Mouse (Mus musculus): ENCODE data around the gene Rgs5. TPM values are rescaled to one million over a fixed set of nuclear protein-coding genes. Genes with fewer than 3 reads are reported as not detected.

Rgs5 gene
- 10.2 and 10.6 TPM in 2 replicates for polyA plus RNA-seq (2016; fragmentation: Nextera tagmentation; extraction: Ambion mirVana)

DNA sequence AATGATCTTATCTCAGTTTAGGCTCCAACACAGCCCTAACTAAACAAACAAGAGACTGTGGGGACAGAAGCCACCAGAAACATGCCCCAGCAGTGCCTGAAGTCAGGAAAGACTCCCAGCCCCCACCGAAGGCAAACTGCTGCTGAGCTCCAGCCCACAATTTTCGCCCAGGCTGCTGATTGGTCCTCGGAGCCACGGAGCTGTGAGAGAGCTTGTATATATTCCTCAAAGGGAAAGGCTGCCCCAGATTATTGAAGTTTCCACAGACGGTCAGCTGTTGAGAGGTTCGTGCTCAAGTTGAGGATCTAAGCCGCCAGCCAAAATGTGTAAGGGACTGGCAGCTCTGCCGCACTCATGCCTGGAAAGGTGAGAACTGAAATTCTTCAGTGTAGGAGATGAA, at the start of gene Rgs5:
Gene Rgs5, plus strand, starts transcription at position 246 of the 400 bp plus-strand sequence.
- Histone ChIP-seq H3K9ac (no peak within 1 kb of the TSS), H3K27ac (no peak within 1 kb of the TSS), H3K4me1 (no peaks in the 10 kb centered on the region), H3K36me3 (no peaks in the 10 kb centered on the region), H3K9me3 (no peaks in the 10 kb centered on the region), H3K4me2 (replicated peaks) (peak within 1 kb of the TSS; percentile 32), H3K4me3 (no peak within 1 kb of the TSS), H3K27me3 (replicated peaks) (no peaks in the 10 kb centered on the region)
- WGBS: 36% methylated on average over 8 of the region's 8 CpGs
- ATAC-seq (ENCODE audit: low FRiP score, low read depth): no peak

DNA sequence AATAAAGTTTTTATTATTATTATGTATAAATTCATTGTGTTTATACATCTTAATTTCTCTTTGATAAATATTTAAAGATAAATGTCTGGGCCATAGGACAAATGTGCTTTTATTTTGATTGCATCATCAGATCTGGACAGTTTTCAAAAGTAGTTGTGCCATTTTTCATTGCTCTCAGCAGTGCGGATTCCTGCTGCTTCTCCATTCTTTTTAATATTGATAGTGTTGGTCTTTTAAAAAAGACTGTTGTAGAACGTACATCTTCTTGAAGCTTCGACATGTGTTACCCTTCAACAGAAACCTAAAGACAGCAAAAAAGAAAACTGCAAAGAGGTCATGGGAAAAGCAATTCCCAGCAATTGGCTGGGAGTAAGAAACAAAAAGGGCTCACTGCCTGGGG, 49.1 kb upstream of the Rgs5 start:
- Histone ChIP-seq H3K4me1 (no peaks in the 10 kb centered on the region), H3K27ac (no peak overlapping the region), H3K36me3 (no peaks in the 10 kb centered on the region), H3K4me3 (no peak overlapping the region), H3K9me3 (no peaks in the 10 kb centered on the region), H3K4me2 (replicated peaks) (no peak overlapping the region), H3K9ac (no peak overlapping the region), H3K27me3 (replicated peaks) (no peaks in the 10 kb centered on the region)
- no peak for ATAC-seq (ENCODE audit: low FRiP score, low read depth)
- 29% methylated on average over 3 of the region's 3 CpGs for WGBS

DNA sequence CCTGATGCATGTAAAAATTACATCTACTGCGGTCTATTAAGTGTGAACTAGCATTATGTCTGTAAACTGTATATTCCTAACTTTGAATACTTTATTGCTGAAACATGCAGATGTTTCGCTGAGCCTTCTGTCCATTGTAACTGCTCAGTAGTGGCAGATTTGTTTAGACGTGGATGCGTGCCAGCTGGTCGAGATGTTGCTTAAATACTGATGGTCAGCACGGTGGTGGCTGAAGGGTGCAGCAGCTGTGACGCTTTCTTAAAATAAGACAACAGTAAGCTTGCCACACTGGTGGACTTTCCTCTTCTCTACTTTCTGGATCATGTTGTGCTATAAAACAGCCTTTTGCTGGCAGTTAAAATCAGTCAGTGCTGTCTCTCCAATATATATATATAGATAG, 25.6 kb upstream of the Rgs5 start:
- H3K36me3 ChIP-seq: no peaks in the 10 kb centered on the region
- H3K27ac ChIP-seq: no peak overlapping the region
- H3K27me3 ChIP-seq (replicated peaks): no peaks in the 10 kb centered on the region
- H3K4me1 ChIP-seq: no peaks in the 10 kb centered on the region
- no peak overlapping the region for H3K4me2 ChIP-seq (replicated peaks)
- no peak overlapping the region for H3K9ac ChIP-seq
- no peak for ATAC-seq (ENCODE audit: low FRiP score, low read depth)
- H3K4me3 ChIP-seq: no peak overlapping the region
- 82% methylated on average over 7 of the region's 7 CpGs for WGBS
- no peaks in the 10 kb centered on the region for H3K9me3 ChIP-seq

DNA sequence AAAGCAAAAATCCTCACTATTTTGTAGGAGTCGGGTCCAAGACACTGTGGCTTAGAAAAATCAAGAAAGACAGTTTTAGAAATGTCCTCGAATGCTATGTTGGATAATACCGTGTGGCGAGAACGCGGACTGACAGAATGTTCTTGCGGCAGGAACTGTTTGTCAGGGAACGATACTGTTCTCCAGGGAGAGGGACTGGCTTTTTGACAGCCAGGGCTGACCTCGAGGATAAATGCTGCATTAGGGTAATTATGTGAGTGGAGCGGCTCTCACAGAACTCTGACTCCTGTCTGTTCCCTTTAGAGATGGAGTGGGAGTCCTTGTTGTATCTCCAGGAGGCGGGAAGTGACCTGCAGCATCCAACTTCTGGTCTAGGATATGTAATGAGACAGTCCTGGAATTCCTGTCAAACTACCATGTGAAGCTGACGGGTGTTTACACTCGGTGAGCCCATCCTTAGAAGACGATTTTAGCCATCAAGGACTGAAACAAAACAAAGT, 18.0 kb upstream of the Rgs5 start:
- H3K27ac ChIP-seq: no peak overlapping the region
- no peaks in the 10 kb centered on the region for H3K27me3 ChIP-seq (replicated peaks)
- no peaks in the 10 kb centered on the region for H3K9me3 ChIP-seq
- no peak overlapping the region for H3K4me2 ChIP-seq (replicated peaks)
- H3K4me3 ChIP-seq: no peak overlapping the region
- no peaks in the 10 kb centered on the region for H3K4me1 ChIP-seq
- no peak for ATAC-seq (ENCODE audit: low FRiP score, low read depth)
- H3K36me3 ChIP-seq: no peaks in the 10 kb centered on the region
- H3K9ac ChIP-seq: no peak overlapping the region
- WGBS: 73% methylated on average over 14 of the region's 14 CpGs

DNA sequence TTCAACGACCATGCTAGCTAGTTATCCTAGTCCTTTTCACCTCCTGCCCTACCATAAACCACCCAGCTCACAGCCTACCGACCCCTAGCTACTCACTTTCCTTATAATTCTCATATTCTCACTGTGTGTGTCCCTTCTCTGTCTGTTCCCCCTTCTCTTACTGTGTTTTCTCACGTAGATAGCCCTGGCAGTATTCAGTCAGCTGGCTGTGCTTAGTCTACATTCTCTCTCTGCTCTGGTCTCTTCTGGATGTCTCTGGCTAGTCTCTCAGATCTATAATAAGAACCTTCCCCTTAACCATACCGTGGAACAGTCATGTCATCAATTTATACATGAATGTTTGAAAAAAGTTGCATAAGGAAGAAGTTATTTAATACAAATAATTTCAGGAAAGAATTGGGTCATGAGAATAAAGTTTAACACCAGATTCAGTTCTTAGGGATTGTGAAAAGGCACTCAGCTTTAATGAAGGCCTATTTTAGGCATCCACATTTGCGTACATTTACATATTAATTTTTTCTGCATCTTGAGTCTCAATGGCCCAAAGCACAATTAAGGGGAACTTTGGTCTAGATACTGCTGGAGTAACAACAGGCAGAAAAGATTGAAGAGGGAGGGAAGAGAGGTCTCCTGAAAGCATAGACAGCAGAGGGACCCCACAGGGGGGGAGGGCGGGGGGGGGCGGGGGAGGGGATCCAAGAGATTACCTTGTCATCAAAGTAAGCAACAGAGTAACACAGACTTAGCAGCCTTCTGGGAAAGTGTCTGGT, 10.2 kb upstream of the Rgs5 start:
- Histone ChIP-seq H3K4me1 (no peaks in the 10 kb centered on the region), H3K36me3 (no peaks in the 10 kb centered on the region), H3K27ac (no peak overlapping the region), H3K9ac (no peak overlapping the region), H3K27me3 (replicated peaks) (no peaks in the 10 kb centered on the region), H3K9me3 (no peaks in the 10 kb centered on the region), H3K4me2 (replicated peaks) (no peak overlapping the region), H3K4me3 (no peak overlapping the region)
- no peak for ATAC-seq (ENCODE audit: low FRiP score, low read depth)
- 79% methylated on average over 5 of the region's 7 CpGs for WGBS

DNA sequence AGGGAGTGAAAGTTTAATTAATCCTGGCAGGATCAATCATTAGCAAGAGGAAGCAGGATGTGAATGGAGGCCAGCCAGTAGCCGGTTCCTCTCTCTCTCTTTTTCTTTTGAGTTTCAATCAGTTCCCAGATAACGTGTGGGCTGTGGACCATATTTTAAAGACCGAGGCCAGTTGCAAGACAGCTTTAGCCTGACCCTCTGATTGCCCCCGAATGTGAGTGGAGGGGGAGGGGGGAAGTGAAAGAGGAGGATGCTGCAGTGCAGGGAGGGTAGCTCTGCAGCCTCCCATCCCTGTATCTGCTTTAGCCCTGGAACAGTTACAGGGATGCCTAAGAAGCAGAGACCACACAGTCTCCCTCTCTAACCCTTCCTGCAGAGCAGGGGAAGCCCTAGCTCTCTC, 4.2 kb downstream of the Rgs5 start:
- no peaks in the 10 kb centered on the region for H3K36me3 ChIP-seq
- ATAC-seq (ENCODE audit: low FRiP score, low read depth): no peak
- H3K27me3 ChIP-seq (replicated peaks): no peaks in the 10 kb centered on the region
- H3K4me1 ChIP-seq: no peaks in the 10 kb centered on the region
- 8% methylated on average over 4 of the region's 4 CpGs for WGBS
- no peak overlapping the region for H3K27ac ChIP-seq
- H3K4me2 ChIP-seq (replicated peaks): no peak overlapping the region
- H3K9me3 ChIP-seq: no peaks in the 10 kb centered on the region
- no peak overlapping the region for H3K4me3 ChIP-seq
- H3K9ac ChIP-seq: no peak overlapping the region

DNA sequence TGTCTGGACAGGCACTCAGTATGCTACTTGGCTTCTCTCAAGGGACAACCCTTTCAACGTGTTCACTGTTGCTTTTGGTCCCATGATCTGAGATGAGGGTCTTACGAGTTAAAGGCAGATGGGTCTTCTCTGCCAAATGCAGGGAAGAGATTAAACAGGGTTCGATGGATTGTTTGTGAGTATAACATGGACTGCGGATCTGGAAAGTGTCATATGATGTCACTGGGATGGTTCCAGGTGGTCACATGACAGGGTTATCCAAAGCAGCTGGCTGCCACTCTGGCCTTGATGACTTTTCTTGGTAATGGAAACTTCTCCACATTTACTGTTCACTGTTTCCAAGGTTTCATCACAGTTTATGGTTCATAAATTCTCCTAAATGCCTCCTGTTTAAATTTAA, 12.0 kb downstream of the Rgs5 start:
- ATAC-seq (ENCODE audit: low FRiP score, low read depth): no peak
- H3K4me3 ChIP-seq: no peak overlapping the region

DNA sequence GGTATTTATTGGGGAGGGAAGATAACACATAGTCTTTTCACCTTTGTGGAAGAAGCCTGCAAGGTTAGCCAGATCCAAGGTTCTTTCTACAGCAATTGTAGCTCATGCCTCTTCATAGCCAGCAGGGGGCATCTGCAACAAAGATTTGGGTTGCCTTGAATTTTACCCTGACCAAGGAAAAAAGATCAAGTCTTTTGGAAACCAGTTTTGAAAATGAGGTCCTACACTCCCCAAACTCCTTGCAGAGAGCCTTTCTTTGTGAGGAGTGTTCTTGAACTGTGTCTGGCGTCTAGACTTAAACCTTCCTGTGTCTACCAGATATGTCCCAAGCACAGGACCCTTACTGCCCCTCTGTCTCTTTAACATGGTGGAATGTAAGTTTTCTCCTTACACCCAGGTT, 15.4 kb downstream of the Rgs5 start:
- Histone ChIP-seq H3K4me1 (no peaks in the 10 kb centered on the region), H3K9ac (no peak overlapping the region), H3K4me2 (replicated peaks) (no peak overlapping the region), H3K36me3 (no peaks in the 10 kb centered on the region), H3K27me3 (replicated peaks) (no peaks in the 10 kb centered on the region), H3K9me3 (no peaks in the 10 kb centered on the region), H3K27ac (no peak overlapping the region), H3K4me3 (no peak overlapping the region)
- ATAC-seq (ENCODE audit: low FRiP score, low read depth): no peak
- WGBS: 48% methylated on average over 1 of the region's 1 CpGs

More for the DNA sequence above, 12.0 kb downstream of the Rgs5 start:
- no peak overlapping the region for H3K27ac ChIP-seq
- H3K4me1 ChIP-seq: no peaks in the 10 kb centered on the region
- H3K36me3 ChIP-seq: no peaks in the 10 kb centered on the region
- WGBS: 75% methylated on average over 4 of the region's 4 CpGs
- no peak overlapping the region for H3K9ac ChIP-seq
- no peaks in the 10 kb centered on the region for H3K9me3 ChIP-seq
- no peak overlapping the region for H3K4me2 ChIP-seq (replicated peaks)
- H3K27me3 ChIP-seq (replicated peaks): no peaks in the 10 kb centered on the region

DNA sequence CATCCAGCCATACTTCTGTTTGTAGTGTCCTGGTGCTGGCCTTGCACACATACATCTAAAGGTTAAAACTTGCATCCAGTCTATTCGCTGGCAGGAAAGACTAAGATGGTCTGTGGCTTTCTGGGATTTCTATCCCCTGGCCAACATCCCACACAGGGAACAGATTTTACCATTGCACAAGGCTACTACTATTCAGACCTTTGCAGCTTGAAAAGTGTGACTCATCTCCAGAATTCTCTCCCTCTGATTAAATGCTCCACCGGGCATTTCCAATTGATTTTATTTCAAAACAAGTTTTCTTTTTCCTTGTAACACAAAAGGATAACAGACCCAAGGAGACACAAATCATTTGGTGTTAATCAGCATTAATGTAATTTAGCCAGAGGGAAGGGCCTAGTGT, 16.5 kb downstream of the Rgs5 start:
- no peaks in the 10 kb centered on the region for H3K4me1 ChIP-seq
- H3K36me3 ChIP-seq: no peaks in the 10 kb centered on the region
- 86% methylated on average over 2 of the region's 2 CpGs for WGBS
- no peak for ATAC-seq (ENCODE audit: low FRiP score, low read depth)
- H3K4me3 ChIP-seq: no peak overlapping the region
- H3K27ac ChIP-seq: no peak overlapping the region
- H3K9ac ChIP-seq: no peak overlapping the region
- no peak overlapping the region for H3K4me2 ChIP-seq (replicated peaks)
- no peaks in the 10 kb centered on the region for H3K9me3 ChIP-seq
- no peaks in the 10 kb centered on the region for H3K27me3 ChIP-seq (replicated peaks)

DNA sequence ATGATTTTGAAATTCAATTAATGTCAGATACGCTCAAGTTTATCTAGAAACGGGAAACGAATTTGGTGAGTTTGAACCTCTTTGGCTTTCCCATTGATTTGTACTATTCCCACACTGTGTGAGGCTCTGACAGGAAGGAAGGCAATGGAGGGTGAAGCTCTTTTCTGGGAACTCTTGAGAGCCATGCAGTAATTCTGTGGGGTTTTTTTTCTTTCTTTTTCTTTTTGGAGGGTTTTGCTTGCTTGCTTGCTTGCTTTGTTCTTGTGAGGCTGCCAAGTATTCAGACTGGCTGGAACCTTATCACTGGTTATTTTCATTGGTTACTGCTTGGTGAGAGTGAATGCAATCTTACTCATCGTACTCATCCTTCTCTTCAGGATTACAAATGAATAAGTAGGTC, 17.0 kb downstream of the Rgs5 start:
- Histone ChIP-seq H3K27ac (no peak overlapping the region), H3K4me1 (no peaks in the 10 kb centered on the region), H3K4me2 (replicated peaks) (no peak overlapping the region), H3K27me3 (replicated peaks) (no peaks in the 10 kb centered on the region), H3K9ac (no peak overlapping the region), H3K36me3 (no peaks in the 10 kb centered on the region), H3K4me3 (no peak overlapping the region), H3K9me3 (no peaks in the 10 kb centered on the region)
- 90% methylated on average over 4 of the region's 4 CpGs for WGBS
- ATAC-seq (ENCODE audit: low FRiP score, low read depth): no peak

DNA sequence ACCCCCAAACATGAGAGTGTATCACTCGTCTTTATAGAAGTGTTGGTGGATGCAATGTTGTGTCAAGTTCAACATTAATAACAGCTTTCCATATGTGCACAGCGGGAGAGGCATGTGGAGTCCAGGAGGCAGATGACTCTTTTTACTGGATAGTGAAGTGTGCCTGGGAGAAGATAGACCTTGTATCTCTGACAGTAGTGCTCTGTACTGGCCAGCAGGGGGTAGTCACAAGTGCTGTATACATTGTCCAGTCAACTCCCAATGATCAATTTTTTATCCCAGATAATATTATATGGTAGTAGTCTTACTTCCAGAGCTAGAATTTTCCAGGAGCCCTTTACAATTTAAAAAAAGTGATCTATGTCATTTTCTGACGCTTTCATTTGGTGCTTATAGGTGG, 18.8 kb downstream of the Rgs5 start:
- no peak for ATAC-seq (ENCODE audit: low FRiP score, low read depth)
- 54% methylated on average over 3 of the region's 3 CpGs for WGBS

DNA sequence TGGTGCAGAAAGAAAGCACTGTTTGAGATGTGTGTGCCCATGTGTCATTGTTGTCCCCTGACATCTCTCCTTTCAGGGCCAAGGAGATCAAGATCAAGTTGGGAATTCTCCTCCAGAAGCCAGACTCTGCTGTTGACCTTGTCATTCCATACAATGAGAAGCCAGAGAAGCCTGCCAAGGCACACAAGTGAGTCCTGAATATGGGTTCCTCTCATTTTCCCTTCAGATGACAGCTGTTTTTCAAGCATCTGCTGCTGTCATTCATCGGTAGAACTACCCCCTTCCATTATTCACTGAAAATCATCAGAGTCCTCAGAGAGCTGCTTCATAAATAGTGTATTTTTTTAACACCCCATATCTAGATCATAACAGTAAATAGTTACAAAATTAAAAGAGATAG, 21.4 kb downstream of the Rgs5 start:
- H3K9me3 ChIP-seq: no peaks in the 10 kb centered on the region
- H3K27ac ChIP-seq: no peak overlapping the region
- WGBS: 80% methylated on average over 1 of the region's 1 CpGs
- no peak overlapping the region for H3K4me3 ChIP-seq
- no peaks in the 10 kb centered on the region for H3K4me1 ChIP-seq
- no peak overlapping the region for H3K9ac ChIP-seq
- no peaks in the 10 kb centered on the region for H3K27me3 ChIP-seq (replicated peaks)
- H3K36me3 ChIP-seq: no peaks in the 10 kb centered on the region
- H3K4me2 ChIP-seq (replicated peaks): no peak overlapping the region
- no peak for ATAC-seq (ENCODE audit: low FRiP score, low read depth)

More for the DNA sequence above, 18.8 kb downstream of the Rgs5 start:
- Histone ChIP-seq H3K27ac (no peak overlapping the region), H3K4me1 (no peaks in the 10 kb centered on the region), H3K27me3 (replicated peaks) (no peaks in the 10 kb centered on the region), H3K4me2 (replicated peaks) (no peak overlapping the region), H3K4me3 (no peak overlapping the region), H3K9me3 (no peaks in the 10 kb centered on the region), H3K36me3 (no peaks in the 10 kb centered on the region), H3K9ac (no peak overlapping the region)

Data from neural tube, embryonic 12.5 days (tissue).